15 mouse cellular contexts compared by ENCODE assay signal in the genomic region with DNA sequence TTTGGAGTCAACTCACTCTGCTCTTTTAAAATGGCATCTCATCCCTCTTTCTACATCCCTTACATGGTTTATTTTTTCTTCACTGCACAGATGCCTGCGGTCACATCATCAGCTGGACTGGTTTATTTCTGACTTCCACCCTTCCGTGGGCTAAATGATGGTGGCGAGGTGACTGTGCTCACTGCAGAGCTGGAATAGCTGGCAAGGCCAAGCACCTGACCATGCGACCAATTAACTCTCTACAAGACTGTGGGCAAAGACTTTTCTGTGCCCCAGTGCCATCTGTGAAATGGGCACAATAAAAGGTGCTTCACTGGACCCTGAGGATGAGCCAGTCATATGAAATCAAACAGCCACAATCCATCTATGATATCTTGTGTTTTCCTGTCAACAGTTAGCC.
"Had no signal": no experiment of that assay in that cellular context is flagged by ENCODE, and none has a peak within 500 bp of the region (broad histone marks: within the 10 kb centered on the region; RNA-seq: fewer than 3 reads in every experiment).

No protein-coding gene starts in this region.

- H3K9me3 ChIP-seq: neural tube, embryonic 15.5 days; stomach, embryonic 15.5 days had no signal

- H3K4me3 ChIP-seq: neural tube, embryonic 15.5 days; stomach, embryonic 15.5 days had no signal

- H3K4me1 ChIP-seq: neural tube, embryonic 15.5 days; stomach, embryonic 15.5 days had no signal

- H3K27ac ChIP-seq: neural tube, embryonic 15.5 days; stomach, embryonic 15.5 days; stomach, postnatal 0 days had no signal

- H3K4me2 ChIP-seq: neural tube, embryonic 15.5 days; stomach, embryonic 15.5 days had no signal

- H3K27me3 ChIP-seq: neural tube, embryonic 15.5 days; stomach, embryonic 15.5 days had no signal

- DNase-seq: retina, postnatal 1 day; right cerebral cortex, adult 18-20 months; right cerebral cortex, postnatal 14 days; right cerebral cortex, postnatal 25 days; right cerebral cortex, postnatal 4 days; spleen, adult 18-20 months; thymus, adult 18-20 months; thymus, adult 2 months; thymus, postnatal 14 days; thymus, postnatal 25 days; thymus, postnatal 36 days; thymus, postnatal 4 days had no signal

- H3K9ac ChIP-seq: neural tube, embryonic 15.5 days; stomach, embryonic 15.5 days had no signal

- H3K36me3 ChIP-seq: neural tube, embryonic 15.5 days; stomach, embryonic 15.5 days had no signal
